7 mouse cellular contexts compared by ENCODE assay signal in the genomic region with DNA sequence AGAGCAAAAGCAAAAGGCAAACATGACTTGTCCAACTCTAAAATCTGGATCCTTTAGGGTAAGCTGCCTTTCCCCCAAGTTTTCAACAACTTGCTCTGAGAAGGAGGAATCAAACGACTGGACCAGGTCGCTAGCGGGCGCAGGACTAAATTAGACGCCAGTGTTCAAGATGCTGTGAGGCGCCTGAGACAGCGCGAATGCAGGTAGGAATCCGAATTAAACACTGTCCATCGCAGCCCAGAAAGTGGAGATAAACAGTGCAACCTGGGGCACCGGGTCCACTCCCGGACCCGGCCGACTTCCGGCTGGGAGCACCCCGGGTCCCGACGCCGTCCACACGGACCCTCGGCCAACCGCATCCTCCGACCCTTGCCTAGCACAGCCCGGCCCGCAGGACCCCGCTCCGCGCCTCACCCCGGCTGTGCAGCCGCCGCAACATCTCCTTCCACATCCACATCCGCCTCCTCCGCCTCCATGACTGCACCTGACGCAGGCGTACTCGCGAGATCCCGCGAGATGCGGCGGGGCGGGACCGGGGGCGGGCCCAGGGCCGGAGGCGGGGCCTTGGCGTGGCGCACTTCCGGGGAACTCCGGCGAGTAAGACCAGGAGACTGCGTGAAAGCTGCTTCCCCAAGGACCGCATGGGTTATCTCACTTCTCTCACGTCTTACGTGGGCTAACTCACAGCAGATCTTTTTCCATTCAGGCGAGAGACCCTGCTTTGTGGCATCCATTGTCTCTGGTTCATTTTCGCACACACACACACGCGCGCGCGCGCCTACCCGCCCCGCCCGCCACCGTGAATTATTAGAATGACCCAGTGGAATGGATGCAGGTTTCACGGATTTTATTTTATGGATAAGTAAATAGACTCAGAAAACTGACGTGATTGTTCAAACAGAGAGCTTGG. TPM values are rescaled to one million over a fixed set of nuclear protein-coding genes. Genes with fewer than 3 reads are reported as not detected.
DNase-seq lines count a peak whose midpoint lies in the region; ATAC-seq lines count a peak whose summit lies in the region.

A gene (minus strand): TSS at position 511 of the 910 bp plus-strand sequence.

- peak; percentile 96 for ATAC-seq in embryonic facial prominence, embryonic 12.5 days (ENCODE audit: insufficient number of reproducible peaks, insufficient read depth, low FRiP score, low TSS enrichment)
- peak; percentile 99 for ATAC-seq in limb, embryonic 11.5 days (ENCODE audit: insufficient number of reproducible peaks, low FRiP score, low TSS enrichment, low read depth)
- ATAC-seq in midbrain, embryonic 14.5 days (ENCODE audit: low FRiP score, low TSS enrichment) = peak; percentile 100

- H3K4me2 ChIP-seq in embryonic facial prominence, embryonic 12.5 days (replicated peaks) = peak within 1 kb of the TSS; percentile 79
- peak within 1 kb of the TSS; percentile 71 for H3K4me2 ChIP-seq in limb, embryonic 11.5 days (ENCODE audit: low read depth, severe bottlenecking)
- peak within 1 kb of the TSS; percentile 76 for H3K4me2 ChIP-seq in midbrain, embryonic 14.5 days (ENCODE audit: low read length)

- peak within 1 kb of the TSS; percentile 87 for H3K9ac ChIP-seq in embryonic facial prominence, embryonic 12.5 days
- H3K9ac ChIP-seq in limb, embryonic 11.5 days (ENCODE audit: low read length) = peak within 1 kb of the TSS; percentile 87
- peak within 1 kb of the TSS; percentile 94 for H3K9ac ChIP-seq in midbrain, embryonic 14.5 days (replicated peaks; ENCODE audit: low read length)

- peaks cover 14% of the 10 kb centered on the region for H3K4me1 ChIP-seq in embryonic facial prominence, embryonic 12.5 days
- 0 out of 2 replicates have a peak, but pooled peaks cover 7% of the 10 kb centered on the region for H3K4me1 ChIP-seq in limb, embryonic 11.5 days (ENCODE audit: control insufficient read depth, insufficient read depth, low read length)
- peaks cover 12% of the 10 kb centered on the region for H3K4me1 ChIP-seq in midbrain, embryonic 14.5 days (ENCODE audit: control insufficient read depth, insufficient read depth, low read length)

- DNase-seq in adrenal gland, postnatal 25 days = peak; percentile 96
- peak; percentile 99 for DNase-seq in heart, adult 11 months
- peak; percentile 95 for DNase-seq in kidney, adult 18-20 months
- peak; percentile 97 for DNase-seq in limb, embryonic 11.5 days (ENCODE audit: low spot score)
- peak; percentile 98 for DNase-seq in midbrain, embryonic 14.5 days
- DNase-seq in spleen, adult 18-20 months = peak; percentile 91 to 96

- H3K27me3 ChIP-seq in embryonic facial prominence, embryonic 12.5 days = no peaks in the 10 kb centered on the region
- H3K27me3 ChIP-seq in limb, embryonic 11.5 days (ENCODE audit: control insufficient read depth, insufficient read depth, low read length) = no peaks in the 10 kb centered on the region
- H3K27me3 ChIP-seq in midbrain, embryonic 14.5 days (ENCODE audit: control insufficient read depth, insufficient read depth, low read length) = no peaks in the 10 kb centered on the region

- H3K9me3 ChIP-seq in embryonic facial prominence, embryonic 12.5 days = no peaks in the 10 kb centered on the region
- no peaks in the 10 kb centered on the region for H3K9me3 ChIP-seq in limb, embryonic 11.5 days (ENCODE audit: control insufficient read depth, low read length)
- no peaks in the 10 kb centered on the region for H3K9me3 ChIP-seq in midbrain, embryonic 14.5 days (ENCODE audit: control insufficient read depth, low read length)

- H3K4me3 ChIP-seq in embryonic facial prominence, embryonic 12.5 days = peak within 1 kb of the TSS; percentile 80
- H3K4me3 ChIP-seq in limb, embryonic 11.5 days (ENCODE audit: low read depth, low read length) = peak within 1 kb of the TSS; percentile 90
- H3K4me3 ChIP-seq in midbrain, embryonic 14.5 days (replicated peaks; ENCODE audit: low read depth, low read length) = peak within 1 kb of the TSS; percentile 74

- WGBS in embryonic facial prominence, embryonic 12.5 days = under 1% methylated on average over 69 of the region's 69 CpGs
- under 1% methylated on average over 69 of the region's 69 CpGs for WGBS in limb, embryonic 11.5 days
- under 1% methylated on average over 69 of the region's 69 CpGs for WGBS in midbrain, embryonic 14.5 days

- H3K36me3 ChIP-seq in embryonic facial prominence, embryonic 12.5 days = peaks cover 17% of the 10 kb centered on the region
- peaks cover 4% of the 10 kb centered on the region; the same call in 1 of the 2 replicates for H3K36me3 ChIP-seq in limb, embryonic 11.5 days (ENCODE audit: control insufficient read depth, insufficient read depth, low read length)
- H3K36me3 ChIP-seq in midbrain, embryonic 14.5 days (ENCODE audit: control insufficient read depth, insufficient read depth, low read length) = peaks cover 13% of the 10 kb centered on the region

- H3K27ac ChIP-seq in embryonic facial prominence, embryonic 12.5 days = peak within 1 kb of the TSS; percentile 84
- H3K27ac ChIP-seq in limb, embryonic 11.5 days (replicated peaks; ENCODE audit: low read depth, low read length) = no peak within 1 kb of the TSS
- H3K27ac ChIP-seq in midbrain, embryonic 14.5 days (replicated peaks; ENCODE audit: low read depth, low read length) = peak within 1 kb of the TSS; percentile 94

RNA-seq across cellular contexts. Expression of the gene that starts here (rescaled TPM):
- 32.4 and 33.2 TPM in 2 replicates for total RNA-seq in adrenal gland, postnatal 25 days (2021)
- polyA plus RNA-seq in embryonic facial prominence, embryonic 12.5 days (2016; fragmentation: Nextera tagmentation; extraction: Ambion mirVana) = 35.8 and 38.4 TPM in 2 replicates
- polyA plus RNA-seq in limb, embryonic 11.5 days (2014; fragmentation: Nextera tagmentation; extraction: Ambion mirVana) = 29.5 and 29.9 TPM in 2 replicates
- 29.5 and 33.4 TPM in 2 replicates for polyA plus RNA-seq in midbrain, embryonic 14.5 days (2014; fragmentation: Nextera tagmentation; extraction: Ambion mirVana)
